Mouse (Mus musculus) lung, adult 18-20 months (tissue): ENCODE measurements around the gene Nlk.
A peak's percentile ranks its signal among the peaks of the same experiment; 100 is the strongest.
"Not testable (repeated sequence)": the region's sequence is repeated elsewhere in the genome, so short reads cannot be mapped to it uniquely, and the experiment has no call there.

Experiments
- DNase-seq, 2 experiments: peaks; one replicate each; pipeline ENCODE4 v3.0.0; 2022; ENCODE audit warnings: mixed read lengths in 2 of 2

Nlk gene

DNA sequence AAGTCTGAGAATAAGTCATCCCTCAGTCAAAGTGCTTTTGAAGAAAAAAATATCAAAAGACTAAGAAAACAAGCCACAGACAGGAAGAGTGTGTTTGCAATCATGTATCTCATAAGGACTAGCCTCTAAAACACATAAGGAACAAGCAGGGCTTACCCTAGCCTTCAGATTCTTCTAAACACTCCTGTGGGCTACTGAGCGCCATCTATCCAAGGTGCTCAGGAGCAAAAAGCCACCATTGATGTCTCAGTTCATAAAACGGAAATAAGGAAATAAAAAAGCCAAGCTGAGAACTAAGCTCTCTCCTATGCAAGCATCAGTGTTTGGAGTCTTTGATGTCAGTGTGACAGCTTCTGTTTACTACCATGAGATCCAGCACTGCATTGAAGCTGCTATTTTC lies 18.4 kb downstream of the Nlk start:
- DNase-seq, result no peak

DNA sequence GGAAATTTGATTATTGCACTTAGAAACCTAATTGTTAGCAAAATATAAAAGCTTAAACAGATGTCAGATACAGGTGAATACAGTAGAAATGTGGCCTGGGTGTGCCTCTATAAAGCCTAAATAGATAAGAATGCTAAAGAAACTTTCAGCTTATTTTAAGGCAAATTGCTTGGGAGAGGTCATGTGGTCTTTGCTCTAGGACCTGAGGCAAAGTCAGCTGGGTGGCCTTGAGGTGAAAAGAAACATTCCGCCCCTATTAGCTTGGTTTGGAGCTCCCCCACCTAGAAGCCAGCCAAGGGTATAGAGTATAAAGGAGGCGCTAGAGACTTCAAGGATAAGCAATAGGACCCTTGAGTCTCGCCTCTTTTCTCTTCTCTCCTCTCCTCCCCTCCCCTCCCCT lies 28.5 kb downstream of the Nlk start:
- no peak for DNase-seq

- DNase-seq, result no peak
Measured at GRCm38 (mm10) chr11:78664853-78665252, 32.3 kb downstream of the Nlk start.

DNA sequence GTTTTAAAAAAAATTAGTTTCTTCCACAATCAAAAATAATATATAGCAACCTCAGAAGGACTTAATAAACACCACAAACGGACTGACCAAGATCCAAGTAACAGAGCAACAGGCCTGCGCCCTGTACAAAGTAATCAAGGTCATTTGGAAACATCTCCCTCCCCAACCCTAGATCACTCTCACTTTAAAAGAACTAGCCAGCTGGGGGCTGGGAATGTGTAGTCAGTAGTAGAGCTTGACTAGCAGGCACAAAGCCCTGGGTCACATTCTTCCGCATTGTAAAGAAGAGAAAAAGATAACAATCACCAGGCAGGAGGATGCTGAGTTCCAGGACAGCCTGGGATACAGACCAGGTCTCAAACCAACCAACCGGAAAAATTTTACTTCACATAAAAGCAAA lies 33.3 kb downstream of the Nlk start:
- DNase-seq, result no peak

- DNase-seq, result no peak
Measured at GRCm38 (mm10) chr11:78649143-78649542, 48.0 kb downstream of the Nlk start.

- DNase-seq, result not testable (repeated sequence)
Measured at GRCm38 (mm10) chr11:78648405-78648804, 48.8 kb downstream of the Nlk start.

DNA sequence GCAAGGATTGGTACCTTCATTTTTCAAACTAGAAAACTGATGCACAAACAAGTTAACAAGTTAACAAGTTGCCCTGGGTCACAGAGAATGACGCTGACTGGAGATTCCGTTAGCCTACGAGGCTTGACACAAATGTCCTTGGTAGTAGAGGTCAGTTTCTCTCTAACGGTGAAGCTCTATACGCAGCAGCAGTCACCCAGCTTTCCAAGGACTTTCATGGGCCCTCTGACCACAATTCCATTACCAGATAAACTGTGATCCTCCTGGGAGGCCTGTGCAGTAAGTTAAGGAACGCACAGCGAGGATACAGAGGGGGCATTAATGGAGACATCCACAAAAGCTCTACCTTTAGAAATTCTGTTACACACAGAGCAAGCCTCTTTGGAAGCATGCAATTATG lies 53.4 kb downstream of the Nlk start:
- DNase-seq, result no peak

GRCm38 (mm10) chr11:78642151-78642550 lies 55.0 kb downstream of the Nlk start:
- no peak for DNase-seq

DNA sequence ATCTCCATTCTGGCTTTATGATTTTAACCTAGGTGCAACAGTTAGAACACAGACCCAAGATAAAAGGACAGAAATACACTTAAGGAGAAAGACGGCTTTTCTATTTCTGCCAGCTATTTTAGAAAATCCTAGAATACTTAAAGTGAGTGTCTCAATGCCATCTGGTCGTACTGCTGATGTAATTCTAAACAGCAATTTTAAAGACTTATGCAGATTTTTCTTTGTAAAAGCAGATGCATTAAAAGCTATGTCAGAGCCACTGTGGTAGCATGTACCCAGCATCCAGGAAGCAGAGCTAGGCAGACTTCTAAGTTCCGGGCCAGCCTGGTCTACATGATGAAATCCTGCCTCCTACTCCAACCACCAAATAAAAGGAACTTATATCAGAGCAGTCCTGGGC lies 56.1 kb downstream of the Nlk start:
- no peak for DNase-seq

- DNase-seq, result no peak
Measured at GRCm38 (mm10) chr11:78632782-78633181, 64.4 kb downstream of the Nlk start.

DNA sequence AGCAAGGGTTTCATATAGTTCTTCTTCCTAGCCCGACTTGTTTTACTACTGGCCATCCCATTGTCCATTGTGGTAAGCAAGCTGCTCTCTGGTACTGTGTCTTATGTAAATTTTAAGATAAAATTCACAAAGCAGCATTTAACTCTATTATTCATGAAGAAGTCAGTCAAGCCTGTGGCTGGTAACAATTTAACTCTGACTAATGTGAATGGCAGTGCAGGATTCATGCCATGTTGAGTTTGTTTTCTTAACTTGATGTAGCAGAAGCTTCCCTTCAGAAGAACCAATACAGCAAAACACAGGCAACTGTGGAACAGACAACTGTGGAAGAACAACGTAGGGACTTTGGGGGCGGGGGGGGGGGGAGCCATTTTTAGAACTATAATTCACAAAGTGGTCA lies 68.3 kb downstream of the Nlk start:
- DNase-seq, result no peak

DNA sequence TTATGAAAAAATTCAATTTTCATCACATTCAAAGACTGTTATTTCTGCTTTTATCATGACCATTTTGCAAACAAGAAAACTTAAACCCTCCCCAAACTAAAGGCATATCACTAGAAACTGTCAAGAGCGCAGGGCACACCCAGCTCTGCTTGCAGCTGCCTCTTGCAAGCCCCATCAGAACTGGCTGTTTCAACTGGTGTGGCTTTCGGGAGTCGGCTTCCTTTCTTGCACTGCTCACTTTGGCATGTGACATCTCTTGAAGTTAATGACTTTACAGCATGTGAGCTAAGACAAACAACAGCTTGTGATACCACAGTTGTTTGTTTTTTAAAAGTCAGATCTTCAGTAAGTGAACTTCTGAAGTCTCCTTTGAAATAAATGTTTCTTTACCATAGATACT lies 72.8 kb downstream of the Nlk start:
- peak; percentile 11 to 28 for DNase-seq

GRCm38 (mm10) chr11:78621926-78622325 lies 75.2 kb downstream of the Nlk start:
- no peak for DNase-seq

- no peak for DNase-seq
Measured at GRCm38 (mm10) chr11:78620179-78620578, 77.0 kb downstream of the Nlk start.

GRCm38 (mm10) chr11:78611273-78611672 lies 85.9 kb downstream of the Nlk start:
- no peak for DNase-seq

- DNase-seq, result no peak
Measured at GRCm38 (mm10) chr11:78609657-78610056, 87.5 kb downstream of the Nlk start.

DNA sequence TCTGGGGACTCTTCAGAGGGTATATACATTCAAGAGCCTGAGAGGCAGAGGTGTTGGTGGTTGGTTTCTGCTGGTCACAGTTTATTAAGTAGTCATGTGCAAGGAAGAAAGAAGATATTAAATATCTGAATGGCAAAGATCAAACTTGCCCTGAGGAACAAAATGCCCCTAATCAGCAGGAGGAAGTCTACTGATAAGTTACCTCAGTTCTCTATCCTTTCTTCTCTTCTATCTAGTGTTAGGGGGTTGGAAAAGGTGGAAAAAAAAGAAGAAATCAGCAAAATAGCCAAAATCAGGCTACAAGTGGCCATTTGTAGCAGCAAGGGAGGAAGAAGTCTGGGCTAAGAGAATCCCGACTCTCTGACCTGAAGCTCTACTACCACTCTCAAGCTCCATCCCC lies 92.3 kb downstream of the Nlk start:
- DNase-seq, result no peak

DNA sequence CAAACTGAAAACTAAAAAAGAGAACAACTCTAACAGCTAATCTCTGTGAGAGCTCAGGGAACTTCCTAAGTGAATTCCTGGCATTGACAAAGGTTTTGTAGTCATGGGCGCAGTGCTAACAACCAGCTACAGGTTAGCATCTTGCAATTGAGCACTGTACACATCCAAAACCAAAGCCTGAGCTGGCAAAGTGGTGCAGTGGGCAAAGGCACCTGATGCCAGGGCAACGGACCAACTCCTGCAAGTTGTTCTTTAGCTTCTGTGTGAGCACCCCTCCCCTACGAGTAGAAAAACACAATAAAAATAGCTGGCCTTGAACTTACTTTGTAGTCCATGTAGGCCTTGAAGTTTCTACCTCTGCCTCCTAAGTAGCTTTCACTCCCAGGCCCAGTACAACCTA lies 94.4 kb downstream of the Nlk start:
- no peak for DNase-seq

DNA sequence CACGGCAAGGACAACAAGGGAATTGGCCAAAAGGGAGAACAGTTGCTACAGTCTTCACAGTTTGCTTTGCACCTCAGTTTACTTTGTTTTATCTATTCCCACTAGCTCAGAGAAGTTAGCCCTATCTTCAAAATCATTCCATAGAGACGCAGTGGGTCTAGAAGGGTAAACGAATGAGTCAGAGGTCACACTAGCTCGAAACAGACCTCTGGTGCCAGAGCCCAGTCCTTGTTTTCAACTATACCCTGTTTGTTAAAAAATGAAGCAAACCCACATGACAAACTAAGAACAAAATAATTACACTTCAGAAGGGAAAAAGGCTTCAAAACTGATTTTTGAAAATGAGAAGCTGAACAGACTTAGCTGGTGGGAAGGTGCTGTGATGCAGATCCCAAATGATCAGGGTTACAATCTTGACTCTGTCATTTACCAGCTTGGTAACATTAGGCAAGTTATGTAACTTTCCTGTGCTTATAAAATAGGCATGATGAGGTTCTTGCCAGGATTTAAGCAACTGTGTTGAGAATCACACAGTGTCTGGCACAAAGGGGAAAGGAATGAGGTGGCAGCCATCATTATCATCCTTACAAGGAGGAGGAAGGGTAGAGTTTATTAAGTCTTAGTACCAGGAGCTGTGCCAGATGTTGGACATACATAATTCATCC lies 96.1 kb downstream of the Nlk start:
- no peak for DNase-seq

DNA sequence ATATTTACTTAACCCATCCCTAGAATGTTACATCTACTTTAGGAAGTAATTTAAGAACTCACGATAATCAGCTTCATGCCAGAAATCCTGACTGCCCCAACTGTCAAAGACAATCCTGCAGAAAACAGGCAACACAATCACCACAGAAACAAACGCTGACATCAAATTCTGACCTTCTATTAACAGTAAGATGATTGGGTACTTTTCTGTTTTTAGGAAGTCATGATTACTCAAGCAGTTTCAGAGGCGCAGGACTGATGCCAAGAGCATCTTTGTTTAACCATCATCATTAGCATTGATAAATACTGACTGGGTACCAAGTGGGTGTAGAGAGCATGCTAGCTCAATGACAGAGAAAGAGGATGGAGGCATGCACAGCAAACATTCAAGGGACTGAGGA lies 96.7 kb downstream of the Nlk start:
- peak; percentile 9 to 45 for DNase-seq

- DNase-seq, result peak; percentile 29 to 45
Measured at GRCm38 (mm10) chr11:78600051-78600450, 97.1 kb downstream of the Nlk start.

DNA sequence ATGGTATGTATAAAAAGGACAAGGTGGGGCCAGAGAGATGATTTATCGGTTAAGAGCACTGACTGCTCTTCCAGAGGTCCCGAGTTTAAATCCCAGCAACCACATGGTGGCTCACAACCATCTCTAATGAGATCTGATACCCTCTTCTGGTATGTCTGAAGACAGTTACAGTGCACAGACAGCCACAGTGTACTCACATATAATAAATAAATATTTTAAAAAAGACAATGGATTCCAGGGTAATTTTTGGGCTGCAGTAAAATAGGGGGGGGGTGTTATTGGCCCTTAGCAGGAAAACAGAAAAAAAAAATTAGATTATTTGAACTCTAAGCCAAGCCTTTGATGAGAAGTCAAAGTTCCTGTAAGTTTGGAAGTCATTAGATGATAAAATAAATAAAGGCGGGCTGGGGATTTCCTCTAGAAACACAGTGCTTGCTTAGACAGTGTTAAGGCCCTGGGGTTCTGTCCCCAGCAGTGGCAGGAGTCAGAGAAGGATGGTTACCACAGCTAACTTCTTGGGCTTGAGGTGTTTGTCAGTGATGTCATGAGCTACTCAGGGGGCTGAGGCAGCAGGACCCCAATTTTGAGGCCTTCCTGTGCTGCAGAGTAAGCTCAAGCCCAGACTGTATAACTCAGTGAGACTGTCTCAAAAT lies 98.3 kb downstream of the Nlk start:
- DNase-seq, result no peak

- no peak for DNase-seq
Measured at GRCm38 (mm10) chr11:78596750-78597149, 100.4 kb downstream of the Nlk start.

GRCm38 (mm10) chr11:78595773-78596172 lies 101.4 kb downstream of the Nlk start:
- no peak for DNase-seq
